Mouse (Mus musculus) hindbrain, embryonic 12.5 days (tissue): ENCODE measurements around the gene Mrgpre. TPM values are rescaled to one million over a fixed set of nuclear protein-coding genes. Genes with fewer than 3 reads are reported as not detected.

ENCODE experiments used
- ATAC-seq: fragments of 200-750 bp; cut with Nextera tagmentation; 2 replicates; pipeline ENCODE4 v1.8.0; 2017; ENCODE audit warnings: moderate TSS enrichment; ENCODE audit not compliant: low FRiP score
- H3K27ac ChIP-seq: fragments of 300-500 bp; sonication (generic); 2 replicates; pipeline ENCODE4 v1.5.1; 2016; ENCODE audit warnings: mild to moderate bottlenecking
- H3K27me3 ChIP-seq: fragments of 300-500 bp; sonication (generic); 2 replicates; pipeline ENCODE4 v1.6.1; 2016; ENCODE audit warnings: mild to moderate bottlenecking
- H3K36me3 ChIP-seq: fragments of 300-500 bp; sonication (generic); 2 replicates; pipeline ENCODE4 v1.6.1; 2016; ENCODE audit warnings: mild to moderate bottlenecking
- H3K4me1 ChIP-seq: fragments of 300-500 bp; sonication (generic); 2 replicates; pipeline ENCODE4 v1.6.1; 2016
- H3K4me2 ChIP-seq: fragments of 300-500 bp; sonication (generic); replicated peaks from 2 replicates; pipeline ENCODE4 v1.6.1; 2016; ENCODE audit warnings: mild to moderate bottlenecking
- H3K4me3 ChIP-seq: fragments of 300-500 bp; sonication (generic); 2 replicates; pipeline ENCODE4 v1.5.1; 2016; ENCODE audit warnings: mild to moderate bottlenecking
- H3K9ac ChIP-seq: fragments of 300-500 bp; sonication (generic); 2 replicates; pipeline ENCODE4 v1.6.1; 2016; ENCODE audit warnings: mild to moderate bottlenecking, moderate library complexity
- H3K9me3 ChIP-seq: fragments of 300-500 bp; sonication (generic); replicated peaks from 2 replicates; pipeline ENCODE4 v1.6.1; 2016; ENCODE audit warnings: mild to moderate bottlenecking
- WGBS: fragments of 180-500 bp; shearing (Covaris S2); methylation state at CpG from one replicate; pipeline ENCODE4 v1.1.7; 2016; 5-methylcytosine and 5-hydroxymethylcytosine counted together
- polyA plus RNA-seq: library from polyadenylated mRNA; unstranded; fragments of >200 nt; fragmentation: Nextera tagmentation; extraction: Ambion mirVana; gene quantifications from 2 replicates; pipeline ENCODE4 v1.2.1, GENCODE M21; 2016

Mrgpre gene
- polyA plus RNA-seq, 1 experiment from 2014 or later, result 3.0 TPM

DNA sequence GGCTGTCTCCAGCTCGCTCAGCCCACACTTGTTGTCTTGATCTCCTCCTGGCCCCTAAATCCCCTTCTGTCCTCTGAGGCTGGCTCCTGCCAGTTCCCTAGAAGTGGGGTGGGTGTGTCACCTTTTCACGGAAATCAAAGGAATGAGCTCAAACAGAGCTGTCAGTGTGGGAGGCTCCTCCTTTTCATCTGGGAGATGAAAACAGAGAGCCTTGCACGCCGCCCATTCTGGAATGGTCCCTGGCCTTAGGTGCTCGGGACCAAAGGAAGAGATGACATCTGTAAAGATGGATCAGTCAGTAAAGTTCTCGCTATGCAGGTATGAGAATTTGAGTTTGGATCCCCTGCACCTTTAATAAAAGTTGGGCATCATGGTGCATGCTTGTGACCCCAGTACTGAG lies 17.4 kb downstream of the Mrgpre start, which contains the start of gene Mrgprg:
Mrgprg (minus strand) TSS at position 101 of the 400 bp plus-strand sequence.
- Histone ChIP-seq H3K27me3 (peaks cover 18% of the 10 kb centered on the region), H3K4me2 (no peak within 1 kb of the TSS), H3K4me3 (no peak within 1 kb of the TSS), H3K27ac (no peak within 1 kb of the TSS), H3K36me3 (no peaks in the 10 kb centered on the region), H3K9me3 (no peaks in the 10 kb centered on the region), H3K4me1 (no peaks in the 10 kb centered on the region), H3K9ac (no peak within 1 kb of the TSS)
- WGBS, result 56% methylated on average over 6 of the region's 6 CpGs
- ATAC-seq, result no peak

DNA sequence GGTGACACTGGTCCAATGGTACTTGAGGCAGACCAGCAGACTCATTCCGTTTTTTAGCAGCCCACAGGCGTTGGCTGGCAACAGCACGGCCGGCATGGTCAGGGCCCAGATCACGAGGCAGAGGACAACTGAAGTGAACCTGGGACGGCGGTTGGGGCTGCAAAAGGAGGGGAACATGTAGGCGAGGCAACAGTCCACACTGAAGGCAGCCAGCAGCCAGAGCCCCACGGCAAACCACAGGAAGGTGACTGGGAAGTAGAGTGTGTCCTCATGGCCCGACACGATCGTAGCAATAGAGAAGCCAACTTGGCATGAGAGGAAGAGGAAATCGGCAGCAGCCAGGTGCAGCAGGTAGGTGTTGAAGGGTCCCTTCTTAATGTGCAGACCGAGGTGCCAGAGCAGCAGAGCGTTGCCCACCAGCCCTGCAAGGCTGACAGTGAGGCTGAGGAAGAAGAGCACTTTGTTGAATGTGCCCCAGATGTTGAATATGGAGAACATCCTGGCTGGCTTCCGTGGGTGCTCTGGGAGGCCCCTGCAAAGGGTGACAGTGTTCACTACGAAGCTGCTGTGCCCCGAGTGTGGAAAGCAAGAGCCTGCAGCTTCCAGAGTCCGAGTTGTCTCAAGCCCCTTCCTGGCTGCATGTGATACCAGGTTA lies 19.3 kb downstream of the Mrgpre start:
- Histone ChIP-seq H3K4me1 (no peaks in the 10 kb centered on the region), H3K27ac (no peak overlapping the region), H3K36me3 (no peaks in the 10 kb centered on the region), H3K9ac (no peak overlapping the region), H3K27me3 (peaks cover 18% of the 10 kb centered on the region), H3K4me3 (no peak overlapping the region), H3K9me3 (no peaks in the 10 kb centered on the region), H3K4me2 (no peak overlapping the region)
- no peak for ATAC-seq
- WGBS, result 76% methylated on average over 19 of the region's 19 CpGs

DNA sequence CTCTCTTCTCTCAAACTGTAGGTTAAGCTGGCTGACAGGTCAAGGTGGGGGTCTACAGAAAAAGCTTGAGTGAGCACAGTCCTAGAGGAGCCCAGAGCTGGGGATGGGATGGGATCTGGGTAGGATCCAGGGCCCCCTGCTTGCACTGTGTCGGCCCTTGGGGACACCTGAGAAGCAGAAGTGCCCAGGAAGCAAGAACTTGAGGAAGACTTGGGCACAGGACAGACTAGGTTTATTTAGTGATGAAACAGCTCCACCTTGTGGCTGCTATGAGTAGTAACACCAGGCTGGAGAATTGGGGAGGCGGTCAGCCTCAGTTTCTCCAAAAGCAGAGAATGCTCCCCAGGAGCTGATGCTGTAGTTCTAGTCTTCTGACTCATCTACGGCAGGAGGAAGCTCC lies 20.5 kb downstream of the Mrgpre start:
- Histone ChIP-seq H3K27ac (no peak overlapping the region), H3K9ac (no peak overlapping the region), H3K4me2 (no peak overlapping the region), H3K4me1 (no peaks in the 10 kb centered on the region), H3K36me3 (no peaks in the 10 kb centered on the region), H3K27me3 (peaks cover 18% of the 10 kb centered on the region), H3K4me3 (no peak overlapping the region), H3K9me3 (no peaks in the 10 kb centered on the region)
- WGBS, result 13% methylated on average over 3 of the region's 3 CpGs
- ATAC-seq, result 0 out of 2 replicates have a peak, but pooled peaks have one; percentile 40

DNA sequence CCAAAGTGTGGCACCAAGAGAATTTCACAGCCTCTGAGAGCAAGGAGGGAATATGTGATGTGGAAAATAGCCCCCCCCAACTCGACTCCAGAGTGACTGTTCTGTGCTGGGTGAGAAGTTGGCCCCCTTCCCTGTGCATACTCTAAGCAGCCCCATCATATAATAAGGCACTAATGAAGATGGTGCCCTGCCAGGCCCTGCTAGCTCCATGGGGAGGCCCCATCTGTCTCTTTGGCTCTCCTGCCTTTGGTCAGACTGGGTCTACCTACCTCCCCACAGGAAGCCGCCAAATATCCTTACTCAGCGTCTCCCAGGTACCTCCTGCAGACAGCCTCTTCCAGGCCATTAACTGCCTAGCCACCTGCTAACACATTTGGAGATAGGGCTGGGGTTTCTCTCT lies 25.3 kb downstream of the Mrgpre start:
- peaks cover 38% of the 10 kb centered on the region for H3K27me3 ChIP-seq
- no peaks in the 10 kb centered on the region for H3K9me3 ChIP-seq
- no peak for ATAC-seq
- no peak overlapping the region for H3K9ac ChIP-seq
- peaks cover 14% of the 10 kb centered on the region for H3K4me1 ChIP-seq
- no peak overlapping the region for H3K27ac ChIP-seq
- no peaks in the 10 kb centered on the region for H3K36me3 ChIP-seq
- H3K4me3 ChIP-seq, result no peak overlapping the region
- no peak overlapping the region for H3K4me2 ChIP-seq
- 61% methylated on average over 3 of the region's 3 CpGs for WGBS

DNA sequence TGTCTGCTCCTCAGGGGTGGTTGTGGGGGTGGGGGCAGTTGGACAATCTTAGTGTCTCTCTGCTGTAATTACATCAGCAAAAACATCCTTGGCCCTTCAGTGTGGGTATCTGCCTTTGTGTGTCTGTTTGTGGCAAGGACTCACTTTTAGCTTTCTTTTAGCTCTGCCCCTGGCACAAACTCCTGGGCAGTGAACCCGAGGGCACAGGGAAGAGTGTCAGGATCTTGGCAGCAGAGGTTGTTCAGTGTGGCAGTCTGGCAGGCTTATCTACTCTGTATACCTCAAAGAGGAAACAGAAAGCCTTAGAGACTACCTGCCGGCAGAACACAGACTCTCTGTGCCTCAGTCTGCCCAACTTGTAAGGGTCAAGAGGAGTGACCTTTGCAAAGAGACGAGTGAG lies 26.6 kb downstream of the Mrgpre start:
- H3K4me2 ChIP-seq, result peak overlapping the region; percentile 73; the same call in 1 of the 2 replicates
- no peak overlapping the region for H3K27ac ChIP-seq
- no peak overlapping the region for H3K9ac ChIP-seq
- H3K9me3 ChIP-seq, result no peaks in the 10 kb centered on the region
- no peaks in the 10 kb centered on the region for H3K36me3 ChIP-seq
- H3K27me3 ChIP-seq, result peaks cover 38% of the 10 kb centered on the region
- no peak for ATAC-seq
- H3K4me1 ChIP-seq, result peaks cover 14% of the 10 kb centered on the region
- H3K4me3 ChIP-seq, result no peak overlapping the region
- WGBS, result 78% methylated on average over 3 of the region's 3 CpGs

DNA sequence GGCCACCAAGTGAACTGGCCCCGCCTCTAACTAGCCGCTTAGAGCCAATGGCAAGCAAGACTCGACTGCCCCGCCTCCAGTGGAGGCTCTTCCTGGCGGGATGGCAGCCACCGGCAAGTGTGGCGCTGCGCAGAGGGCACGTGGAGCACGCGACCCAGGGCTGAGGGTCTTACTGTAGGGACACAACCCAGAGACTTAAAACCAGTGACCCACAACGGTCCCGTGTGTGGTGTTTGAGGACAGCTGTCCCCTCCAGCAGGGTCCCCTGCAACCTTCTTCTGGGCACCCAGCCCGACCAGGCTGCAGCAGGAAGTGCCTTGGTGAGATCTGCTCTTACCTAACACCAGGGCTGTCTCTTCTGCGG lies 27.3 kb downstream of the Mrgpre start:
- Histone ChIP-seq H3K36me3 (no peaks in the 10 kb centered on the region), H3K4me1 (peaks cover 14% of the 10 kb centered on the region), H3K4me2 (peak overlapping the region; percentile 73), H3K9me3 (no peaks in the 10 kb centered on the region), H3K4me3 (peak overlapping the region; percentile 30), H3K27ac (no peak overlapping the region), H3K27me3 (peaks cover 38% of the 10 kb centered on the region), H3K9ac (peak overlapping the region; percentile 15; the same call in 1 of the 2 replicates)
- ATAC-seq, result peak; percentile 86
- 3% methylated on average over 15 of the region's 15 CpGs for WGBS

DNA sequence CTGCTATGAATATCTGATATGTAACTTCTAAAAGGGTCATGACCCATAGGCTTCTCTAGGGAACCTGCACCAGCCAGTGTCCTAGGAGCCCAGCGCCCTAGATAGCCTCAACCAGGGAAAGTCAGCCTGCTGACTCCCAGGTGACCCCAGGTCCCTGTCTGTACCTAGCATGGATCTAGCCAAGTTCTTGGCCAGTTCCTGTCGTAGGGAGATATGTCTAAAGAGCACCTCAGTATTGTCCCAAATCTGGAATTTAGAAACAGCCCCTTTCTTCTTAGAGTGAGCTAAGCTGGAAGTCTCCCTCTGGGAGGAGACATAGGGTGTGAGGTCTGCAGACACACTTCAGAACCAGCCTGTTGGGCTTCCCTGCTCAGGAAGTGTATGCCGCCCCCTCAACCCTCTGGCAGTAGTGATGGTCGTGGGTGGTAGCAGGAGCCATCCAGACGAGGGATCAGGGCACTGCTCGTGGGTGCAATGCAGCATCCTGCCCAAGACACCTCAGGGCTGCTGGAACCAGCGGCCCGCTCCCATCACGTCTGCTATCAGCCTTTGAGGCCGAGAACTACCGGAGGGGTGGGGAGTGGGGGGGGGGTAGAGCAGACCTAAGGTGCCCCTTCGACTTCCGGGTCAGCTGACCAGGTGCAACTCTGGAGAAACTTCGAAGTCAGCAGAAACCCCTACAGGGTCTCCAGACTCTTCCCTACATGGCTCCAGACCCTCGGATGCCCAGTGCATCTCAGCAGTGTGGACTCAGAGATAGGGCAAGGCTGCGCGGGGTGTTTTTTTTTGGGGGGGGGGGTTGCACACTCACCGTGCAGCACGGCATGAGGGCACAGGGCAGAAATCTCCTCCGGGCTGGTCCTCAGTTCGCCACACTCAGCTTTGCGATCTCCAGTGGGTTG lies 27.9 kb downstream of the Mrgpre start, which contains the start of gene Osbpl5:
Osbpl5 (minus strand) TSS at position 861 of the 902 bp plus-strand sequence.
- WGBS, result 28% methylated on average over 22 of the region's 22 CpGs
- peaks cover 14% of the 10 kb centered on the region for H3K4me1 ChIP-seq
- H3K4me3 ChIP-seq, result peak within 1 kb of the TSS; percentile 30
- H3K9me3 ChIP-seq, result no peaks in the 10 kb centered on the region
- H3K36me3 ChIP-seq, result no peaks in the 10 kb centered on the region
- H3K27ac ChIP-seq, result no peak within 1 kb of the TSS
- peak; percentile 15 for ATAC-seq
- H3K4me2 ChIP-seq, result peak within 1 kb of the TSS; percentile 73
- H3K9ac ChIP-seq, result peak within 1 kb of the TSS; percentile 15; the same call in 1 of the 2 replicates
- H3K27me3 ChIP-seq, result peaks cover 38% of the 10 kb centered on the region

DNA sequence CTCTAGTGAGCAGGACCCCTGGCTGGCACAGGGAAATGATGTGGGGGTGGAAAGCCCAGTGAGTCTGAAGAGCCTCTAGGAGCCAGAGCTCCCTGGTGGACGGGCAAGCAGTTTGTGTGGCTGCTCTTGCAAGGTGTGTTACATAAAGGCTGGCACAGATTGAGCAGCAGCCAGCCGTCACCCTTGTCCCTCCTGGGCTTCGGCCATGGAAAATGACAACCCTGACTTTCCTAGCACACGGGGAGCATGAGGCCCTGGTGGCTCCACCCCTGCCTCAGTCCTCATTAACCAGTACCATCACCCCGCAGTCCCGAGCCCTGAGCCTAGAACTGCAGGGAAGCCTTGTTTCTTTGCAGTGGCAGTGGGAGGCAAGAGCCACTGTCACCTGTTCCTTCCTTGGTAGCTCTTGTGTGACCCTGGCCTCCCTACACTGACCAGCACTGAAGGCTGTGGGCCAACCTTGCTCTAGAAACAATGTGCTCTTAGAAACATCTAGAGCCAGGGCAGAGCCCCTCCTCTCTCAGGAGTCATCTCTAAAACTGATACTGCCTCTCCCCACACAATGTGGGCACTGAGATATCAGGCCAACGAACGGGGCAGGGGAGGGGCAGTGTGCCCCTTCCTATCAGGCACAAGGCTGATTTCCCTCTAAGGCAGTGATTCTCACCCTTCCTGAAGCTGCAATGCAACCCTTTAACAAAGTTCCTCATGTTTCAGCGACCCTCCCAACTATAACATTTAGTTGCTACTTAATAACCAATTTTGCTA lies 28.8 kb downstream of the Mrgpre start:
- H3K4me1 ChIP-seq, result peaks cover 14% of the 10 kb centered on the region
- no peak overlapping the region for H3K27ac ChIP-seq
- no peaks in the 10 kb centered on the region for H3K36me3 ChIP-seq
- H3K9ac ChIP-seq, result no peak overlapping the region
- no peak for ATAC-seq
- no peak overlapping the region for H3K4me3 ChIP-seq
- no peaks in the 10 kb centered on the region for H3K9me3 ChIP-seq
- H3K27me3 ChIP-seq, result peaks cover 38% of the 10 kb centered on the region
- 74% methylated on average over 9 of the region's 9 CpGs for WGBS
- no peak overlapping the region for H3K4me2 ChIP-seq

DNA sequence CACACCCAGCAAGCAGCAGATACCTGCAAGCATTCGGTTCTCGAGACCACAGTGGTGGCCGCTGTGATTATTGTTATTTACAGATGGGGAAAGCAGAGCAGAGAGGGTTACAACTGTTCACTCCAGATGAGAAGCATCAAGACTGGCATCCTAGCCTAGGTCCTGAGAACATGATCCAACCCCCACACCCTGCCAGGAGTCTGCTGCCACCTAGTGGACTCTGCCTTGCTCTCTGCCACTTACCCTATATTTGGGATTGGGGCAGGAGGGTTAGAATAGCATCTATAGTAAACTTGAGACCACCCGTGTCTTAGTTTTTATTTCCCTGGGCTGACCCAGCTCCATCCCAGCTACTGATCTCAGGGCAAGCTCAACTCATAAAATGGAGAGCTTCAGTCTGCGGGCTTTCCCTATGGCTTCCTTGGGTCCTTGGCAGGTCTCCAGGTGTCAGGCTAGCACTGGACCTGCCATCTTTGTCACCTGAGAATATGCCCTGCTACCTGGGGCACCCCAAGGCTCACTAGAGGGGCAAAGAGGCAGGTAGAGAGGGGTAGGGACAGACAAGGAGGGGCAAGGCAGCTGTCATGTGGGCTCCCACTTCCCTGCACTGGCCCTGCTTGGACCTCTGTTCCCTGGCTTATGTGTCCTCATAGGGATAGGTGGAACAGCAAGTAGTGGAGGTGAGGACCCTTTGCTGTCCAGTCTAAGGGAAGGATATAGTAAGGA lies 30.1 kb downstream of the Mrgpre start:
- ATAC-seq, result no peak
- 48% methylated on average over 5 of the region's 5 CpGs for WGBS
- Histone ChIP-seq H3K36me3 (no peaks in the 10 kb centered on the region), H3K4me2 (no peak overlapping the region), H3K27me3 (peaks cover 38% of the 10 kb centered on the region), H3K9ac (no peak overlapping the region), H3K27ac (no peak overlapping the region), H3K4me1 (peaks cover 15% of the 10 kb centered on the region), H3K4me3 (no peak overlapping the region), H3K9me3 (no peaks in the 10 kb centered on the region)

DNA sequence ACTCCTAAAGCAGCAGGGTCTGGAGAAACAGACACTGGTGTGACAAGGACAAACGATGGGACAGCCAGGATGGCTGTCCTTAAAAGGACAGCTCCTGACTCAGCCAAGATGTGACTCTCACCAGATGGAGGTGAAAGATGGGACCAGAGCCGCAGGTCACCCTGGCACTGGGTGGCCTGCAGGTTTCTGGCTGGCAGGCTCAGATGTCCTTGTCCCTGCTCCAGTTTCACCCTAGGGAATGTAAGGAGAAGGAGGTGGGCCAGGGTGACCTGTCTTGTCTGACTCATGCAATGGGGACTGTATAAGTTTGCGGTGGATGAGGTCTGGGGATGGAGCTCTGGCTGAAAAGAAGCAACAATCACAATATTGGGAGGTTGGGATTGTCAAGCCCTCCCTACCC lies 31.7 kb downstream of the Mrgpre start:
- Histone ChIP-seq H3K4me2 (no peak overlapping the region), H3K9ac (no peak overlapping the region), H3K4me1 (peaks cover 27% of the 10 kb centered on the region), H3K4me3 (no peak overlapping the region), H3K27ac (no peak overlapping the region), H3K9me3 (no peaks in the 10 kb centered on the region), H3K36me3 (no peaks in the 10 kb centered on the region), H3K27me3 (peaks cover 28% of the 10 kb centered on the region)
- ATAC-seq, result no peak
- 69% methylated on average over 3 of the region's 3 CpGs for WGBS

DNA sequence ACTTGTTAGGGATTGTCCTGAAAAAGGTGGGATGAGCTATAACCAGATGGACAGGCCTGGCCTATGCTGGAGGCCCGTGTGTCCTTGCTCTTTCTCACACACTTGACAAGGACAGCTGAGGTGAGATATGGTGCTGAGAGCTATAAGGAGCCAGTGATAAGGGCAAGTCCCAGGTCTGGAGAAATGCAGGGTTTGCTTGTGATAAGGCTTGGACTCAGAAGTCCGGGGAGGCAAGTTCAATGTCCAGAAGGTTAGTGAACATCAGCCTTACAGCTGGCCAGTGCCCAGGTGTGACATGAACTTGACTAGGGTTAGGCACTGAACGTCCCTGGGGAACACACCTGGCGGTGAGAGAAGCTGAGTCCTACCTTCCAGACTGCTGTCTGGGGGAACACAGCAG lies 32.2 kb downstream of the Mrgpre start:
- WGBS, result 74% methylated on average over 4 of the region's 4 CpGs

More for the DNA sequence above, 32.2 kb downstream of the Mrgpre start:
- peaks cover 22% of the 10 kb centered on the region for H3K4me1 ChIP-seq
- no peak overlapping the region for H3K9ac ChIP-seq
- peaks cover 23% of the 10 kb centered on the region for H3K27me3 ChIP-seq
- no peaks in the 10 kb centered on the region for H3K9me3 ChIP-seq
- H3K27ac ChIP-seq, result no peak overlapping the region
- H3K4me2 ChIP-seq, result no peak overlapping the region
- H3K4me3 ChIP-seq, result no peak overlapping the region
- no peaks in the 10 kb centered on the region for H3K36me3 ChIP-seq
- ATAC-seq, result no peak
